Mouse (Mus musculus) midbrain, embryonic 12.5 days (tissue): ENCODE measurements at regions not wholly inside any gene's neighbourhood (a gene's known extent, or its start where the extent isn't known, plus 50 kb on each side); places are given as distances from the start of the nearest gene placed in this dataset.

Source experiments
- ATAC-seq: fragments of 200-750 bp; cut with Nextera tagmentation; 2 replicates; pipeline ENCODE4 v1.8.0; 2017; ENCODE audit warnings: low read depth, moderate TSS enrichment, moderate library complexity; ENCODE audit not compliant: low FRiP score
- H3K27ac ChIP-seq: fragments of 300-500 bp; sonication (generic); replicated peaks from 2 replicates; pipeline ENCODE4 v1.5.1; 2016; ENCODE audit warnings: mild to moderate bottlenecking
- H3K27me3 ChIP-seq: fragments of 300-500 bp; sonication (generic); 2 replicates; pipeline ENCODE4 v1.6.1; 2016; ENCODE audit warnings: mild to moderate bottlenecking
- H3K36me3 ChIP-seq: fragments of 300-500 bp; sonication (generic); 2 replicates; pipeline ENCODE4 v1.6.1; 2016
- H3K4me1 ChIP-seq: fragments of 300-500 bp; sonication (generic); 2 replicates; pipeline ENCODE4 v1.6.1; 2016
- H3K4me2 ChIP-seq: fragments of 300-500 bp; sonication (generic); replicated peaks from 2 replicates; pipeline ENCODE4 v1.6.1; 2016; ENCODE audit warnings: mild to moderate bottlenecking, moderate library complexity
- H3K4me3 ChIP-seq: fragments of 300-500 bp; sonication (generic); 2 replicates; pipeline ENCODE4 v1.5.1; 2016; ENCODE audit warnings: mild to moderate bottlenecking
- H3K9ac ChIP-seq: fragments of 300-500 bp; sonication (generic); replicated peaks from 2 replicates; pipeline ENCODE4 v1.6.1; 2016; ENCODE audit warnings: mild to moderate bottlenecking, moderate library complexity
- H3K9me3 ChIP-seq: fragments of 300-500 bp; sonication (generic); 2 replicates; pipeline ENCODE4 v1.6.1; 2016; ENCODE audit warnings: mild to moderate bottlenecking
- WGBS: fragments of 180-500 bp; shearing (Covaris S2); methylation state at CpG from one replicate; pipeline ENCODE4 v1.1.7; 2016; 5-methylcytosine and 5-hydroxymethylcytosine counted together

GRCm38 (mm10) chr17:15145191-15145968 is 104.0 kb upstream of the Gm3448 start:
- no peaks in the 10 kb centered on the region for H3K4me1 ChIP-seq
- H3K9me3 ChIP-seq, result no peaks in the 10 kb centered on the region
- no peak for ATAC-seq
- no peak overlapping the region for H3K27ac ChIP-seq
- no peak overlapping the region for H3K4me2 ChIP-seq
- no peak overlapping the region for H3K4me3 ChIP-seq
- no peak overlapping the region for H3K9ac ChIP-seq
- no peaks in the 10 kb centered on the region for H3K27me3 ChIP-seq
- no peaks in the 10 kb centered on the region for H3K36me3 ChIP-seq
- 85% methylated on average over 14 of the region's 14 CpGs for WGBS

GRCm38 (mm10) chr17:15140391-15140790 is 99.1 kb upstream of the Gm3448 start:
- H3K36me3 ChIP-seq, result no peaks in the 10 kb centered on the region
- WGBS, result 82% methylated on average over 4 of the region's 4 CpGs
- no peak overlapping the region for H3K27ac ChIP-seq
- H3K4me2 ChIP-seq, result no peak overlapping the region
- H3K4me1 ChIP-seq, result 0 out of 2 replicates have a peak, but pooled peaks cover 3% of the 10 kb centered on the region
- H3K4me3 ChIP-seq, result no peak overlapping the region
- H3K9me3 ChIP-seq, result no peaks in the 10 kb centered on the region
- H3K9ac ChIP-seq, result no peak overlapping the region
- no peak for ATAC-seq
- H3K27me3 ChIP-seq, result no peaks in the 10 kb centered on the region
